Mouse (Mus musculus) stomach, postnatal 0 days (tissue): ENCODE results near the gene Phactr1.

ENCODE experiments used
- CTCF ChIP-seq: IDR thresholded peaks from 2 replicates; pipeline ENCODE4 v1.5.1; 2016; ENCODE audit warnings: antibody characterized with exemption, low read depth, mild to moderate bottlenecking, moderate library complexity
- EP300 ChIP-seq: optimal IDR thresholded peaks from 2 replicates; pipeline ENCODE3; 2016; ENCODE audit warnings: antibody characterized with exemption

DNA sequence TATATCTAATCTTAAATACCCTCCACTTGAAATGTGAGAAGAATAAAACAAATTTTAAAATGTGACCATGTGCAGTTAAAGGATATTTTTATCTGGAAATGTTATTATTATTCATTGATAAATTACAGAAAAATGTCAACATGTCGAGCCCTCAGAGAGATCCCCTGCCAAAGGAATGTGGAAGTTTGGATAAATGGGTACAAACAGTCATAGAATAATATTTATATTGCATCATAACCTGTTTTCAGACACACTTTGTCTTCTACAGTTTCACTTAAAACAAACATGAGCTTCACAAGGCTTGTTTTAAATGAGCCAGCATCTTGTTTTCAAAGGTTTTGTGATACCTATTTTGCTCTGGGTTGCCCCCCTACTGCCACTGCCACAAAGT is 204.3 kb downstream of the Phactr1 start:
- TF ChIP-seq EP300, result no peak
- no peak for TF ChIP-seq CTCF
